Mouse (Mus musculus) spleen, postnatal 36 days (tissue): ENCODE measurements around the gene Tmem177.

Experiments used
- DNase-seq, 2 experiments: peaks; one replicate each; pipeline ENCODE4 v3.0.0; 2022; ENCODE audit warnings: low spot score in 2 of 2, mixed read lengths in 1 of 2

The Tmem177 gene

GRCm38 (mm10) chr1:119912953-119913814 is at the start of gene Tmem177:
Tmem177 (minus strand) TSS chr1:119913208.
- peak; percentile 95 for DNase-seq

DNA sequence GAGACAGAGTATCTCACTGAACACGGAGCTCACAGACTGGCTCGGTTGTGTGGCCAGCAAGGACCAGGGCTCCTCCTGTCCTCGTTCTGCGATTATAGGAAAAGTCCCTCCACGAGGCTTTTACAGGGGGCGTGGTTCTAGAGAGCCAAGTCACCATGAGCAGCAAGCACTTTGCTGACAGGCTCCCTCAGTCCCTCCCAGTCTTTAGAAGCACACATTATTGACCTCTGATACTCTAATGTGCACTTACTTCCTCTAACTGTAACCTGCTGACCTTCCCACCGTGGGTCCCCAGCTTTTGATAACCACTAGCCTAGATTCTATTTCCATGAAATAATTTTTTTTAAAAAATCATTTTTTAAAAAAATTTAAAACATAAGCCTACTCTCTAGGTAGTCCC is 46.9 kb upstream of the Tmem177 start:
- no peak for DNase-seq

DNA sequence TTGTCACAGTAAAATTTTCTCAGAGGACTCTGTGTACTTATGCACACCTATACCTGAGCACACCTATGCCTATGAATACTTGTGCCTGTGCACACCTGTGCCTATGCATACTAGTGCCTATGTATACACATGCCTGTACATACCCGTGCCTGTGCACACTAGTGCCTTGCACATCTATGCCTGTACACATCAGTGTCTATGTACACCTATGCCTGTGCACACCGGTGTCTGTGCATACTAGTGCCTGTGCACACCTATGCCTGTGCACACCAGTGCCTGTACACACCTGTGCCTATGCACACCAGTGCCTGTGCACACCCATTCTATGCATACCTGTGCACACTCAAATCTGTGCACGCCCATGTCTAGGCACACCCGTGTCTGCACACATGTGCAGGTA is 46.5 kb upstream of the Tmem177 start:
- DNase-seq, result no peak

DNA sequence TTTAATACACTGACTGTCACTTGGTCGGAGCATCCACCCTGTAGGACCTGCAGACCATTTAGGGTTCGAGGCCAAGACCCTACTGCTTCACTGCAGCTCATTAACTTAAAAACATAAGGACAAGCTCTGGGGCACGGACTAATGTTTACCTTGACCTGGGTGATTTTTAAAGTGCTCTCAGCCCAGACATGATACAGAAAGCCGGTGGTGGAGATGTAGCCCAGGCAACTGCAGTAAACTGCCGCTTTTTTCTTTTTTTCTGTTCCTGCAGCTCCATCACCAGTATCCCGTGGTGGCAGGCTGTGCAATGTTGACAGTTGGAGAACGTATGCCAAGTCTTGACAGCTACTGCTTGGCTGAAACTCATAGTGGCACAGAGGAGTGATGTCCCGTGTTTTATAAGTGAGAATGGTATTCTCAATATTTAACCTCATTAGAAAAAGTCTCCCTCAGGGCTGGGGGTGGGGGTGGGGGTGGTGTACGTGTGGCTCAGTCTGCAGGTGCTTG is 44.8 kb upstream of the Tmem177 start:
- no peak for DNase-seq

- no peak for DNase-seq
Measured at GRCm38 (mm10) chr1:119954680-119955079, 41.7 kb upstream of the Tmem177 start.

- no peak for DNase-seq
Measured at GRCm38 (mm10) chr1:119953456-119953855, 40.4 kb upstream of the Tmem177 start.

DNA sequence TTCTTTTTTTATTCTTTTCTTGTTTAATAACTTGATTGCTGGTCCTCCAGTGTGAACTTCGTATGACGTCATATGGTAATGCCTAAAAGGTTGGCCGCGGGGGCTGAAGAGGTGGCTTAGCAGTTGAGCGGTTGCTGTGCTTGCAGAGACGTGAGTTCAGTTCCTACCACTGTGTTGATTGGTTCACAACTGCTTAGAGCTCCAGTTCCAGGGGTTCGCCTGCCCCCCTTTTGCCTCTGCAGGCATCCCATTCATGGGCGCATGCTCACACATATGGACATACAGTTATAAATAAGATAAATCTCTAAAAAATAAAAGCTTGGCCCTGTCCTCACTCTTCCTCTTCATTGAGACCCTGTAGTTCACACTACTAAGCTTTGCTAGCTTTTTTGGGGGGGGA is 37.1 kb upstream of the Tmem177 start:
- no peak for DNase-seq

DNA sequence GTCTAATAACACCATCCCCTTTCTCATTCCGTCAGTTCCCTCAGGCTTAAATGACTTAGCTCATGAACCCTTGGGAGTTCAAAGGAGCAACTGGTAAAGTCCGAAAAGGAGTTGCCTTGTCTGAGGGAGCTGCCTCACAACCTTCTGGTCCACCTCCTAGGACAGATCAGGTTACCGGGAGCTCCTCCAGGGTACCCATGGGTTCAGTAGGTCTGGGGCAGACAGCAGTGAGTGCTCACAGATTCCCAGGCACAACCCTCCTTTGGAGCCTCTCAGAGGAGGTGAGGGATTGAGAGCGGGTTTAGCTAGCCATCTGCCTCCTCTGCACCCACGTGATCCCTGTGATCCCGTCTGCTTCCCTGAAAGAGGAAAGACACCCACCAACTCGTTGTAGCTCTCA is 23.9 kb upstream of the Tmem177 start:
- DNase-seq, result no peak

- no peak for DNase-seq
Measured at GRCm38 (mm10) chr1:119931421-119932150, 18.6 kb upstream of the Tmem177 start.

GRCm38 (mm10) chr1:119929715-119930114 is 16.7 kb upstream of the Tmem177 start:
- DNase-seq, result no peak

DNA sequence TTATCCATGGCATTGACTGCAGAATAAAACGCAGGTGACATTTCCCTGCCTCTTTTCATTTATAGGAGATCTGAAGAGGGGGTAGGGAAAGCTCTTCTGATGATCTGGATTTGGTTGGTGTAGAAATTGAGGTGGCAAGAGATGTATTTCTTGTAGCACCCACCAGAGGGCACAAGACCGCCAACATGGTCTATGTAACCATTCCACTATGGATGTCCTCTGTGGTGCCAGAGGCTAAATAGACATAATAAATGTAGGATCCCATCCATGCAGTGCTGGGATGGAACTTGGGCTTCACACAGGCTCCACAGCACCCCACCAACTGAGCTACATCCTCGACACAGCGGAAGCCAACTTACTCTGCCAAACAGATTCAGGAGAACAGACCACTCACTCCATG is 6.3 kb upstream of the Tmem177 start:
- DNase-seq, result no peak

DNA sequence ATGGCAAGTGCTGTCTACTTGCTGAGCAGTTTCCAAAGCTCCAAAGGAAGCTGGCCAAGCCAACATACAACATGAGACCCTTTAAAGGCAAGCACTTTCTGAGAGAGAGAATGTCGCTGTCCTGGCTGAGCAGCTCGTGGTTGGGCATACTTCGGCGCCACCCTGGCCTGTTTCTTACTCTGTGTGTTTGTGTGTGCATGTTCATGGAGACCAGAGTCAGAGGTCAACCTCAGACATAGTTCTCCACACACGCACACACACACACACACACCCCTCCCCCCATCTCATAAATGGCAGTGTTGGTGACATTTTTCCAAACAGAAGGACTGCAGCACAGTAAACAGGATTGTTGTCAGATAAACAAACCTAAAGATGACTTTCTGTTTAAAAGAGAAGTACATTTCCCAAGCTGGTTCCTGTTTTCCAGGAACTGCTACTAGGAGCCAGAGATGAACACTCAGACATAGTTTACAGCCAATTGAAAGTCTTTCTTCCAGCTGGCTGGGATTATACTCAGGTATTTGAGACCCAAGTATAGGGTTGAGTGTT is 3.9 kb upstream of the Tmem177 start:
- DNase-seq, result no peak

GRCm38 (mm10) chr1:119907206-119907748 is 5.7 kb downstream of the Tmem177 start:
- DNase-seq, result no peak

- no peak for DNase-seq
Measured at GRCm38 (mm10) chr1:119903231-119903620, 9.8 kb downstream of the Tmem177 start.

DNA sequence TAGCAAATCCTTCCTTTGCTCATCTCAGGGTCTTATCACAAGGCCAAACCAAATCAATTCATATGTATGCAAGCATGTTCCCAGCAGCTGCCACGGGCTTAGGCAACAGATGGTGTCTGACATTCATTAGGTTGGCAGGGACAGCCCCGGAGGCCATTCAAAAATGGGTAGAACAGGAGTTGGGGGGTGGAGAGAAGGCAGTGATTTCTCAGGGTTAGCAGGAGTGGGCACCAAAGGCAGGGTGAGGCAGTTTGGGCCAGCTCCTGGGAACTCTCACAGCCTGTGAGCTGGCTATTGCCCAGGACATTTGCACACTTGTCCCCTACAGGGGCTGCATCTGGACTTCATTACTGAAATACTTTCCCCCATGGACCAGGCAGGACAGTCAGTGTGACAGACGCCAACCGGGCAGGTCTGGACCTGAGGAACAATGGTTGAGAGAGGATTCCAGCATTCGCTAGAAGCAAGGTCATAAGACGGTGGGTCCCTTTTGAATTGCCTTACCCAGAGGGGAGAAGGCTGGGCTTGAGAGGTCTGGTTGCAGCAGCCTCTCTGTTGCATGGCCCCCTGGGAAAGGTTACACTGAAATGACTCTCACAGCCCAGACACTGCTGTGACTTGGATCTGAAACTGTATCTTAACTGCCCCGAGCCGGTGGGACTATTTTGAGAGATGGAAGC is 10.3 kb downstream of the Tmem177 start:
- no peak for DNase-seq

DNA sequence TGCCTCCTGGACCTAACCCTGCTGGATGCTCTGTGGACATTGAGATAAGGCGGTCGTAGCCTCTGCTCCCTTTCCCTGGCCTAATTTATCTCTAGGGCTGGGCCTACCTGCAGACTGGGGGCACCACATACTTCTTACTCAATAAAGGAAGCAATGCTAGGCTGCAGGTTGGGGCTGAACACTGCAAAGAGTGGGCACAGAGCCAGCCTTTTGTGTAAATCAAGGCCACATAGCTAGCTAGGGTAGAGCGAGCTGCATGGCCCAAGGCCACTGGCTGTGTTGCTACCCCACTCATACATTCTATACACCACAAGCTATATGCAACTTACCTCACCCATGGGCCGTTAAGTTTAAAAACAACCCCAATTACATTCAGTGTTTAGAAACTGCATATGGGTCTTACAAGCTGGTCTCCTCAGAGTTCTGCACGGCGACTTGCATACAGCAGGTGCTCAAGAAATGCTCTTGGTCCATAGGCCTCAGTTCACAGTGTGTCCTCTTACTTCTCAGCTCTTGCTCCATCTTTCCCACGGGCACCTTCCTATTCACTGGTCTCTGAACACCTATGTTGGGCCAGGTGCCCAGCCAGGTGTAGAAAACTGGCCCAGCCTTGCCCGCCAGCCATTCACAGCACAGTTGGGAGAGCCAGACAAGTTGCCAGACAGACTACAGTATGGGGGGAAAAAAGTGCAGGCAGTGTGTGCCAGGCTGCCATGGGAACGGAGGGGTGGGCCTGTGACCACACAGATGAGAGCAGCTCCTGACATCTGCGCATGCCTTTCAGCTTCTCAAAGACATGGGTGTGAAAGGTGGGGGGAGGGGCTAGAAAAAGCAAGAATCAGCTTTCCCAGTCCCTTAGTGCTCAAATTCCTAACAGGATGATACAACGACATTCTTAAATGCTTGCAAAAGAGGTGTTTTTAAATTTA is 13.5 kb downstream of the Tmem177 start:
- no peak for DNase-seq

DNA sequence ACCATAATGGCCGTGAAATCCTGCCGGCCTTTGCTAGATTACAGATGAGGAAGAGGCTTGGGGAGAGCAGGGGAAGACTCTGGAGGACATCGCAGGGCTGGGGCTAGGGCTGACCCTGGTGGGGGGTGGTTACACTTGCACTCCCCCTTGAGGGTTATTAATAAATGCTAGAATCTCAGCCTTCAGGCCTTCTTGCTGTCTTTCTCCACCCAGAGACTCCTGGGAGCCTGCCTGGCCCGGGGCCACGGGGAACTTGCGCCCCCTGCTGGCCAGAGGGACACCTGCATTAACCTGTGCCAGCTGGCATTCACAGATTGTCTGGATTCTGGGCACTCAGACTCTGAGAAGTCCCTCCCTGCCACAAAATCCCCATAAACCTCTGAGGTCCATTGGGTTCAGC is 18.1 kb downstream of the Tmem177 start:
- DNase-seq, result peak; percentile 33 to 35

GRCm38 (mm10) chr1:119893600-119893999 is 19.4 kb downstream of the Tmem177 start:
- DNase-seq, result no peak

- no peak for DNase-seq
Measured at GRCm38 (mm10) chr1:119892933-119893332, 20.1 kb downstream of the Tmem177 start.

GRCm38 (mm10) chr1:119891865-119892264 is 21.1 kb downstream of the Tmem177 start:
- DNase-seq, result no peak

DNA sequence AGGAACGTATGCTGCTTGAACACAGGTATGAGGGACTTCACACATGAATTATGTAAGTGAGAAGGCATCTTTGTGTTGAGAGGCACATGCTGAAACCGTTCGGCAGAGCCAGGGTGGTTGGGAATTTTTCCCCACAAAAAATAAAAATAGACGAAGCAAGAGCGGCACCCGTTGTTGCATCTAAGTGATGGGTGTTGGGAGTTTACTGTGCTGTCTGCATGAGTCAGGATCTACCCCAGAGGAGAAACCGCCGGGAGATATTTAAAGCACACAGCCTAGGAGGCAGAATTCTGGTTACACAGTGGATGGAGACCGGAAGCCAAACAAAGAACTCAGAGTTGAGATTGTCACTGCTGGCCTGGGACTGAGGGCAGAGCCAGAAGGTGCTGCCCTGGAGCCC is 21.9 kb downstream of the Tmem177 start:
- no peak for DNase-seq
